Mouse (Mus musculus): ENCODE data around the gene Sod3. TPM values are rescaled to one million over a fixed set of nuclear protein-coding genes. Genes with fewer than 3 reads are reported as not detected.

Gene Sod3
- 10 to 100 TPM in 1 of 2 experiments, 1 to 10 TPM in 1; 9.6 to 13.6 TPM for total RNA-seq (2021)
- long read RNA-seq, experiment 1, transcript Sod3-201 (2 exons, 3,738 nt): major isoform, 39 of 41 reads
- long read RNA-seq, experiment 1, partial matches to known transcripts: 0 of 41 reads
- long read RNA-seq, experiment 1, other reads (novel, unspliced or antisense): 2 of 41 reads
- long read RNA-seq, experiment 2, transcript Sod3-201 (2 exons, 3,738 nt): major isoform, 33 of 35 reads
- long read RNA-seq, experiment 2, partial matches to known transcripts: 0 of 35 reads
- long read RNA-seq, experiment 2, other reads (novel, unspliced or antisense): 2 of 35 reads

DNA sequence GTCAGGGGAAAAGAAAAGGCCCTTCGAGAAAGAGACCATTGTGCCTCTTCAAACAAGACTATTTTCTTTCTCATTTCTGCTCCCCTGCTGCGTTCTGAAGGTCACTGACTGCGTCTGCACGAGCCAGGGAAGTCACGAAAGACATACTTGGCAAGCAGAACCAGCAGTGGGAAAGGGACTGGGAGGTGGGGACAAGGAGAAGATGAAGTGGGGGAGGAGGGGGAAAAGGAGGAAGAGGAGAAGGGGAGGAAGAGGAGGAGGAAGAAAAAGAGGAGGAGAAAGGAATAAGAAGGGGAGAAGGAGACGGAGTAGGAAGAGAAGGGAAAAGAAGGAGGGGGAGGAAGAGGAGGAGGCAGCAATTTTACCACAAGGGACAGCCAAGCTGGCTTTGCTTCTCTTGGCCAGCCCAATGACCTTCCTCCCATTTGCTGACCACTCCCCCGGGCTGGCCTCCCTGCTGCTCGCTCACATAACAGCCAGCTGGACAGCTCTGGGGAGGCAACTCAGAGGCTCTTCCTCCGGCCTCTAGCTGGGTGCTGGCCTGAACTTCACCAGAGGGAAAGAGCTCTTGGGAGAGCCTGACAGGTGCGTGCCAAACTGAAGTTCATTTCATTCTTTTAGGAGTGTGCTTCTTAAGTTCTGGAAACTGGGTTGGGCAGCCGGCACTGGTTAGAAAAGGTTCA lies at the start of gene Sod3:
Gene Sod3, plus strand, starts transcription at position 324 of the 683 bp plus-strand sequence.
- peak; percentile 76 for DNase-seq
- intact Hi-C loops (cut with DNase I): no loop called here

DNA sequence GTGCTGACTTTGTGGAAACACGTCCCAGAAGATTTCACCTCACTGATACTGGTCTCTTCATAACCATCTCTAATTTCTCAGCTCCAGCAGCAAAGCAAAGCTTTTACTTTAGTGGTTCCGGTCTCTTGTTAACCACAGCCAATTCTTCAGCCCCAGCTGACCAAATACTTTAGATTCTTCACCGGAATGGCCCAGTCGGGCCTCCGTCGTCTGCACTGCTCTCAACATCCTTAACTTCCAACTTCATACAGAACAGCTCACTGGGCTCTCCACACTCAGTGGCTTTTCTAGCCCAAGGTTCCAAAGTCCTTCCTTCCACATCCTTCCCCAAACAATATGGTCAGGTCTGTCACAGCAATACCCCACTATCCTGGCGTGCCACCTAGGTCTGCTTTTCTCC lies 46.7 kb upstream of the Sod3 start:
- no peak for DNase-seq
- intact Hi-C loops (cut with DNase I): no loop called here

DNA sequence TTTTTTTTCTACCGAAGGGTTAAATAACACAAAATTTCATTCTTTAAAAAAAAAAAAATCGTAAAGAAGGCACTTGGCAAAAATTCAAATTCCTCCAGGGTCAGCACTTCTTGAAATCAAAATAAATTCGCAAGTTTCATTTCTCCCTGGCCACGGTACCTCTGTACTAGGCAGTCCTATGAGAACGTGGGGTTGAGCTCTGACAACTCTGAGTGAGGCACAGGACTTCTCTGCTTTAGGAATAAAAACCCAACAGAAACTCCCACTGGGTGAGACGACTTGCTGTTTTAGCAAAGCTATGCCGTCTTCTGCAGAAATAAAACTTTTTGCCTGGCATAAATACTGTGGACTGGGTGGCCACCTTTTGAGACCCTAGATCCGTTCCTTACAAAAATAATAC lies 44.1 kb upstream of the Sod3 start:
- intact Hi-C loops (cut with DNase I): no loop called here
- DNase-seq: no peak

DNA sequence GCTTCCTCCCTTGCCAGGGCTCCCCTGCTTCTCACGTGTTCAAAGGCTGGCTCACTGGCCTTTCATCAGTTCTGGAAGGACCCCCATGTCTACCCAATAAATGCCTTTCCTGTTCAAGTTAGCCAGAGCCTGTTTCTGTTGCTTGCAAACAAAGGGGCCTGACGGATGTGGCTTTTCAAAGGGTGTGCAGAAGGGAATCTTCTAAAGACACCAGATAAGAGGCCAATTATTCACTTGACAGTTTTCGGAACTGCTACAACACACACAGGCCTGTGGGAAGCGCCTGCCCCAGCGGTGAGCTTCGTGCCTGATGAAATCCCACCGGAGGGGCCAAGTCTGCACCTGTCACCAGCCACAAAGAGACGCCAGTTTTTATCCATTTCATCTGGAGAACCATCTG lies 31.5 kb upstream of the Sod3 start:
- DNase-seq: no peak
- intact Hi-C loops (cut with DNase I): loop anchor here (2.0 kb wide), 1 partner anchor 29 kb away; no protein-coding TSS in a partner anchor

DNA sequence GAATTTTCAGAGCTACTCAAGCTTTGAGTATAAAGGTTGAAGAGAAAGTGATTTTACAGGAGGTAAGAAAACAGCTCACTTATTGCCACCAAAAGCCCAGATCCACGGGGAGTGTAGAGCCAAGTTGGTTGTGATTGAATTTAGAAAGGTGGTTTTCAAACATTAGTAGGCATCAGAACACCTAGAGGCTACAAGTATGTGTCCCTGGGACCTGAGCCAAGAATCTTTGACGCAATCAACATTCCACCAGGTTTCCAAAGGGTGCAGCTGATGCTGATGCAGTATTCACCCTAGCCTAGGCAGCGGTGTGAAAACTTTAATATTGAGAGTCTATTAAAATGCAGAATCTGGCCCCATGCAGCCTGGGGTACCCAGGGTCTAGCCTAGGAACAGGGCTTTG lies 28.0 kb upstream of the Sod3 start:
- intact Hi-C loops (cut with DNase I): no loop called here
- DNase-seq: no peak

DNA sequence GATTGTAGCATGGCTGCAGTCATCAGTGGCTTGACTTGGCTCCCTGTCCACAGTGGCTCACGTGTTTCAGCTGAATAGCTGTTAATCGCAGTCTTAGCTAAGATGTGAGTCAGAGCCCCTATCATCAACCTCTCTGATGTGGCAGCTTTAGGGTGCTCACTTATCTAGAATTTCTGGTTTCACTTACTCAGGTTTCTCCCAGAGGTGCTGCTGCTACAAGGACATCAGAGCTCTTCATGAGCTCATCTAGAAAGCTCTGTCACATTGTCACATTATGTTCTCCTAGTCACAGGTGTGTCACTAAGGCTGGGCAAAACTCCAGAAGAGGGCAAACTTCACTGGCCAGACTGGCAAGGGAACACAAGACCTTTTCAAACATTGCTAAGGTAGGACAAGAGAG lies 24.5 kb upstream of the Sod3 start:
- intact Hi-C loops (cut with DNase I): no loop called here
- no peak for DNase-seq

DNA sequence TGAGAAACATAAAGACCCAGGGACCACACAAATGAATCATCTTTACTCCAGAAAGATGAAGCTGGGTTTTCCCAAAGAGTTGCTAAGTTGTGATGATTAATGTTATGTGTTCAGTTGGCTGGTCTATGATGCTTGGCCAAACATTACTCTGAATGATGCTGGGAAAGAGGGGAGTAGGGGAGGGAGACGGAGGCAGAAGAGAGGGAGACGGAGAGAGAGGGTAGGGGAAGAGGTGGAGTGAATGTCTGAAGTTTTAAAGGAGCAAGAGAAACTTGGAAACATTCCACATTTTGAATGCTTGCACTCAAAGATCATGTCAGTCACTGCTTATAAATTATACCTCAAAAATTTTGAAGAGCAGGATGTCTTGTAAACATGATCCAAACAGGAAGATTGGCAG lies 16.7 kb upstream of the Sod3 start:
- intact Hi-C loops (cut with DNase I): no loop called here
- no peak for DNase-seq

DNA sequence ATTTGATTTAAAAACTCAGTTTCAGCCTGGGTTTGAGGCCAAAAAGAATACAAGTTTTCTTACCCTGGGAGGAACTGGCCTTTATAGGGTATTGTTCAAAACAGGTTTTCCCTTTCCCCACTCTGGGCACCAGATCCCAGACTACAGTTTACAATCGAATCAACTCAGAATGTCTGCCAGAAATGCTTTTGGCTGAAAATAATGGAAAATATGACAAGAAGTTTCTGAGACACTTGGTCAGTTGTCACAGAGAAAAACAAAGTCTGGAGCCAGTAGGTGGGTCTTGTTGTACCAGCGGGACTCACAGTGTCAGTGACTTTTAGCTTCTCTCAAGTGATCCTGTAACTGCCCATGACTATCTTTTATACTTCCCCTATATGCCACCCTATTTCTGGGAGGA lies 13.1 kb upstream of the Sod3 start:
- DNase-seq: no peak
- intact Hi-C loops (cut with DNase I): no loop called here

DNA sequence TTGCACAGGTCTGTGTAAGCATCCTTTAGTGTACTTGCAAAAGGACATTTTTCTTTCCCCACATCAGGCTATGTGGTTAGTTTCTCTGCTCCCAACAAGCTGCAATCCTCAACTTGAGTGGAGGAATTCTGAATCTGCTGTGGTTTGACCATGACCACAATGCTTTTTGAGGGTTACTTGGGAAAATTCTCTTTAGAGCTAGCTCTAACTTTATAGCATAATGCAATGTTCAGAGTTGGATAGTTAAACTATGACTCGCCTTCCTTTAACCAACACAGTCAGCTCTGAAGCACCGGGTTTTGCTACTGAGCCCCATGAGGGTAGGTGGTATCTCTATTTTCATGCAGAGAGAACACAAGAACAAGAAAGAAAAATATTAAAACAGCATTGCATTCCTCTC lies 12.0 kb upstream of the Sod3 start:
- no peak for DNase-seq
- intact Hi-C loops (cut with DNase I): no loop called here

DNA sequence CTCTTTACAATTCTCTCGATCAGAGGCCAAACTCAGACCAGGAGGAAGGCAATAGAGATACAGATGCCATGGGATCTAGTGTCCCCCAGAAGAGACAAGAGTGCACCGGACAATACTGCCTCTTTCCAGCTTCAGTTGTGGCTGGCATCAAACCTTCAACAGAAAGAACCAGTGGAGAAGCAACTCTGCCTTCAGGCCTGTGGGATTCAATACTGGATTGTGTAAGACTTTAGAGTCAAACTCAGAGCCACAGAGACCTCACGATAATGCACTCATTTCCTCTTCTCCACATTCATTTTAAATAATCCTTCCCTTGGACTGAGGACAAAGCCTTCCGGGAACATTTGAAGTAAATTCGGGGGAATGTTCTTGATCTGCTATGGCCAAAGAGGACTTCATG lies 10.9 kb upstream of the Sod3 start:
- no peak for DNase-seq
- intact Hi-C loops (cut with DNase I): no loop called here

DNA sequence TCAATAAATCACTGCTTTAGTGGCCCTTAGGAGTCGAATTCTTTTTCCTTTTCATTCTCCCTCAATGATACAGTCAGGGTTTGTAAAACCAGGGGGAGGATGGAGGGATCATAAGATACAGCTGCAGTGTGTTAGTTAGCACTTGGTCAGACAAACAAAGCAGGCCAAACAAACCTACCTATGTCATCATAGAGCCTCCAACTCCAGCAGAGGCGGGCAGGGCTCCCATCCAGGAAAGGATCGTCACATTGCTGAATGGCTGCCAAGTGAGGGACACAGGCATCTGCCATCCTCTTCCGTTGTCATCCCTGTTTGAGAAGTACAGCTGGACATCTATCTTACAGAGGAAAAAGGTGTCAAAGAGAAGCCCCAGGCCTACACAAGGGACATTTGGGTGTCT lies 9.2 kb upstream of the Sod3 start:
- DNase-seq: no peak
- intact Hi-C loops (cut with DNase I): no loop called here

DNA sequence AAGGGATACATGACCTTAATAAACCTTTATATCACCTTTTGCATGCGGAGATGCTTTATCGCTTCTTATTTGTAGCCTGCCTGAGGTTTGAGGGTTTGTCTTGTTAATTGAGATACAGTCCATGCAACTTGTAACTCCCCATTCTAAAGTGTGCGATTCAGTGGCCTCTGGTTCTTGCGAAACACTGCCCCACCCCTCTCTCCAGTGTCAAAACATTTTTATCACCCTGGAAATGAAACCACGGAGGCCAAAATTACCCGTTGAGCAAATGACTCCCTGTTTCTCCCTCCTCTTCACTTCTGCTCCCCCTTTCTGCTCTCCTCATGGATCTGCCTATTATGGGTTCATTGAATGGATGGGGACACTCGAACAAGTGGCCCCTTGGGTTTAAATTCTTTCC lies 8.0 kb upstream of the Sod3 start:
- peak in 1 of 2 experiments; percentile 19 for DNase-seq

DNA sequence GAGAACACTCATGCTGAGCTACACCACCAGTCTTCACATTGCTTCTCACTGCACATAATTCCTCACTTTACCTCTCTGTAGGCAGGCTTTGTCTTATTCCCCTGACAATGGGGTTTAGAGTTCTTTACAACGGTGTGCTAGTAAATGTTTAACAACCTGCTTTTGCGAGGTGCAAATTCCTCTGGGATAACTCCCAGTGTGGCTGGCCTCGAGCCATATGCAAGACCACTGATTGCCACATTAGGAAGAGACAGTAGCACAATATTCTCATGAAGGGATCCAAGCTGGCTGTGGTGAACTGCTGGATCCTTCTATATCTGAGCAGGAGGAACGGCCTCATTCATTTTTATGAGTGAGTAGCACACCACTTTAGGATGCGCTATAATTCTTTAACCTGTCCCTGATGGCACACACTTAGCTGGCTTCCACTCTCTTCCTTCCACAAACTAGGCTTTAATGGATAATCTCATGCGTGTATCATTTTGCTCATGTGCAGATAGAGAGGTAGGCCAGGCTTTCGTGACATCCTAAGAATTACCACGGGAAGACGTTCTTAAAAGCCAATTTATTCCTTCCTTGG lies 6.3 kb upstream of the Sod3 start:
- no peak for DNase-seq
- intact Hi-C loops (cut with DNase I): no loop called here

More for the DNA sequence above, 8.0 kb upstream of the Sod3 start:
- intact Hi-C loops (cut with DNase I): no loop called here

DNA sequence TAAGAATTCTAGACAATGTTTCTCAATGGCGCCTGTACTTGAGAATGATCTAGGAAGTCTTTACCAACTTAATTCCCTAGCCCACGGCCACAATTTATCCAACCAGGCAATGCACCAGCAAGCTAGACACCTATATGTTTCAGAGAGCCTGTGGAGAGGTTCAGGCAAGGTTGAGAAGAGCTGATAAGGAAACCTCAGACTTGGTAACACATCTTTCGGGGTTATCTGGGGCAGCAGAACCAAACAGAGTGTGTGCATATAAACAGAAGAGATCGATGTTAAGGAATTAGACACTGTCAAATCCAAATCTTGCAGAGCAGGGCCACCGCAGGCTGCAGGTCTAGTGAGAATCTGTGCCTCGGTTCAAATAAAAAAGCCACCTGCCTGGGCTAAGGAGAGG lies 5.5 kb upstream of the Sod3 start:
- intact Hi-C loops (cut with DNase I): no loop called here

DNA sequence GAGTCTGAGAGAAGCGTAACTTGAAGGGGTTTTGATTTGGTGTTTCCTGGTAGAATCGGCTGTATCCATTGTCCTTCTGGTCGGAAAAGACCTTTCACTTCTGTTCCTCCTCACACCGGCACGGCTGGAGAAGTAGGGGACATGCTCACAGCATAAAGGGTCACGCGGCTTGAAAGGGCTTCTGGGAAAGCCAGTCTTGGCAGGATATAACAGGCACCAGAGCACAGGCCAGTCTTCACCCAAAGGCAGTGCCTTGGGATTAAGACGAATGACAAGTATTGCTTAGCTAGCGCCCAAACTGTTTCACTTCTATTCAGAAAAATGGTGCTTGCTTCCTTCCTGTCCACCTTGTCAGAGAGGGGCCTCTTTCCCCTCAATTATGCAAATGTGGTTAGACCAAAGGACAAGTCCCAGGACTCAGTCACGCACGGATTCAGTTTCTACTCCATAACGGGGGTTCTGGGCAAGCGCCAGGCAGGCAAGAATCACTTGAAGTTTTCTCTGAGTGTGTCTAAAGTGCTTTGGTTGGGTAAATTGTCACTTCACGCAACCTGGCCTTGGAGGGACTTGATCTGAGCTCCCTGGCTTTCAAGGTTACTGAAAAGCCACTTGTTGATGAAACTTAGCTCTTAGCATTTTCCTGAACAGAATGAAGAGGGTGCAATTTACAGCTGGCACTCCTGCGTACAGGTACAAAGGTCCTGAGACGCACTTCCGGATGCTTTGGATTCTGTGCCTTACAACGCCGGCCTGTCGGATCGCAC lies 3.1 kb upstream of the Sod3 start:
- no peak for DNase-seq
- intact Hi-C loops (cut with DNase I): loop anchor here (2.0 kb wide), 1 partner anchor 28 kb away; no protein-coding TSS in a partner anchor

More for the DNA sequence above, 5.5 kb upstream of the Sod3 start:
- DNase-seq: no peak

DNA sequence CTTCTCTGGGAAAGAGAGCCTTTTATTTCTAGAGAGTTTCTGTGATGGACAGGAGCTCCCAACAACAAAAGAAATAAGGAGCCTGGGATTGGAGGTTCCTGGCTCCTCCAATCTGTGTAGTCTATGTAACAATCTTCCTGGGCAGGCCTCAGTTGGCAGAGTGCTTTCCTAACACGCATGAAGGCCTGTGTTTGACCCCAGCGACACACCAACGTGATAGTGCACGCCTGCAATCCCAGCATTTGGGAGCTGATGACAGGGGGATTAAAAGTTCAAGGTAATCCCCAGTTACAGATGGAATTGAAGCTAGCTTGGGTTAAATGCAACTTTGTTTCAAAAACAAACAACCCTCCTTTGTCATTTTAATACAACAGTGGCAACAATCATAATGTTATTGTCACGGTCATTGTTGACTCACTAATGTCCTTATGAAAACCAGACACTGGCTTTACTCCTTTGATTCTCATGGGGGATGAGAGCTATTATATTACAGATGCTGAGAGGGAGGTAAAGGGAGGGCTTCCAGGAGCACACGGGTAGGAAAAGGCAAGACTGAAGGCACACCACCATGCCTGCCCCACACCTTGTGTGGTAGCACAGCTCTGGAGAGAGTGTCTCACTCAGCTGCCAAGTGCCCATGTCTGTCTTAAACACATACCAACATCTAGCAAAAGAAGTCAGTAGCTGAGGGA lies 669 bp upstream of the Sod3 start:
- intact Hi-C loops (cut with DNase I): no loop called here
- DNase-seq: no peak

DNA sequence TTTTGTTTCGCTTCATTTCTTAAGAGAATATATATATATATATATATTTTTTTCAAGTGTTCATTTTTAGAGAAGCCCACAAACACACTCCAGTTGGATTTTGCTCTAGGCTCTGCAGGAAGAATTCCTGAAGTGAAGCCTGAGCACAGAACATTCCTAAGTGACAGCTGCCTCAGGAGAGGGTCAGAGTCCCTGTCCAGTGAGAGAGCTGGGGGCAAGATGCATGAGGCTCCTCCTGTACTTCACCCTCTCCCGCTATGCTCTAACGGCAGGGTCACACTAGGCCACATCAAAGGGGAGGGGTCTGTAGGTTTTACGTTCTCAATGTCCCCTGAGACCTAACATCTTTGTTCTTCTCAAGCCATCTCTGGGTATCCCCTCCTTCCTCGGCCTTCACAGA lies 930 bp downstream of the Sod3 start:
- intact Hi-C loops (cut with DNase I): no loop called here

DNA sequence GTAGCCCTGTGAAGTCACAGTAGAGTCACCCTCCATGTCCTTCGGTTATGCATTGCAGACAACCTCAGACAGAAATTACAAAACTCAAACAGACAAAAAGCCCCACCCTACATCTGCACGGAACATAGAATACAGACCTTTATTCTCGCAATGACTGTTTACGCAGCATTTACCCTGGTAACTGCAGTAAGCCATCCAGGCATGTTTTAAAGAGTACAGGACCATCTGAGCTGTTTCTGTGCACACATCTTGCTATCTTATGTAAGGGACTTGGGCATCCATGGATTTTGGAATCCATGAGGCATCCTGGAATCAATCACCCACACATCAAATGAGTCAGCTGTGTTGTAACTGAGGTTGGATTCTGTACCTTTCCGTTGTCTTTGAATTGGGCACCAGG lies 2.3 kb downstream of the Sod3 start:
- no peak for DNase-seq
- intact Hi-C loops (cut with DNase I): no loop called here

More for the DNA sequence above, 930 bp downstream of the Sod3 start:
- DNase-seq: no peak

DNA sequence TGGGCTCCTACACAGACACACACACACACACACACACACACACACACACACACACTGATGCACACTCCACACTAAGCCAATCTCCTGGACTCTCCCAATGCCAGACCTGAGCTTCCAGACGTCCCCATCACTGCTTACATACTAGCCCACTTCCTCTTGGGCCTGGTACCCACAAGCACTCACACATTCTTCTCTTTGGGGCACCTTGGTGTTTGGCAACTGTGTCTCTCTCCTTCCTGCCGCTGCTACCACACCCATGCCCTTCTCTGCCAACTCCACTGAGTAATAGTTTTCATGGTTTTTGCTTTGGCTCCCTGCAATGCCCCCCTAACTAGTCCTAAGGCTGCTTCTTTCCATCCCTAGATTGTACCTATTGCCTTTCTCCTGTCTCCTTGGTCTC lies 3.1 kb downstream of the Sod3 start:
- intact Hi-C loops (cut with DNase I): no loop called here

More for the DNA sequence above, 3.1 kb downstream of the Sod3 start:
- no peak for DNase-seq
